Comparison of ENCODE assay signal across 17 mouse cellular contexts in genomic region chr3:85725971-85726370, GRCm38 (mm10).
"Had no signal": no experiment of that assay in that cellular context is flagged by ENCODE, and none has a peak within 500 bp of the region (broad histone marks: within the 10 kb centered on the region; RNA-seq: fewer than 3 reads in every experiment).

No protein-coding gene starts in this region.

- H3K4me3 ChIP-seq: lung, embryonic 15.5 days; megakaryocyte, embryonic 14.5 days; midbrain, embryonic 13.5 days; midbrain, embryonic 15.5 days; neural tube, embryonic 12.5 days; stomach, embryonic 15.5 days had no signal

- H3K36me3 ChIP-seq: lung, embryonic 15.5 days; midbrain, embryonic 13.5 days; midbrain, embryonic 15.5 days; neural tube, embryonic 12.5 days; stomach, embryonic 15.5 days had no signal

- H3K9me3 ChIP-seq: lung, embryonic 15.5 days; megakaryocyte, embryonic 14.5 days; midbrain, embryonic 13.5 days; midbrain, embryonic 15.5 days; neural tube, embryonic 12.5 days; stomach, embryonic 15.5 days had no signal

- DNase-seq: lung, adult 2 months; lung, postnatal 14 days; lung, postnatal 36 days; right cerebral cortex, postnatal 14 days; thymus, adult 2 months; thymus, postnatal 25 days; thymus, postnatal 4 days had no signal

- H3K9ac ChIP-seq: lung, embryonic 15.5 days; midbrain, embryonic 13.5 days; midbrain, embryonic 15.5 days; neural tube, embryonic 12.5 days; stomach, embryonic 15.5 days had no signal

- H3K27ac ChIP-seq: lung, embryonic 15.5 days; macrophage; midbrain, embryonic 13.5 days; midbrain, embryonic 15.5 days; neural tube, embryonic 12.5 days; stomach, embryonic 15.5 days; stomach, postnatal 0 days had no signal

- H3K27me3 ChIP-seq: lung, embryonic 15.5 days; midbrain, embryonic 13.5 days; midbrain, embryonic 15.5 days; neural tube, embryonic 12.5 days; stomach, embryonic 15.5 days had no signal

- H3K4me2 ChIP-seq: lung, embryonic 15.5 days; midbrain, embryonic 11.5 days; midbrain, embryonic 13.5 days; midbrain, embryonic 15.5 days; neural tube, embryonic 12.5 days; stomach, embryonic 15.5 days had no signal

- H3K4me1 ChIP-seq: lung, embryonic 15.5 days; megakaryocyte, embryonic 14.5 days; midbrain, embryonic 13.5 days; midbrain, embryonic 15.5 days; neural tube, embryonic 12.5 days; stomach, embryonic 15.5 days had no signal

- ATAC-seq: lung, postnatal 0 days; midbrain, embryonic 13.5 days; midbrain, embryonic 15.5 days had no signal
